Mouse (Mus musculus) ES-E14 (cell line): Measurements from ENCODE around the gene Ormdl2. TPM values are rescaled to one million over a fixed set of nuclear protein-coding genes. Genes with fewer than 3 reads are reported as not detected.

Experiments used
- DNase-seq: peaks from one replicate; pipeline ENCODE4 v3.0.0-alpha.2; 2013; ENCODE audit warnings: low read depth, low spot score
- H3K27ac ChIP-seq: 2 replicates; pipeline ENCODE4 v1.5.1; 2012; ENCODE audit warnings: low read depth, mild to moderate bottlenecking, low read length, moderate library complexity, mixed read lengths; ENCODE audit not compliant: poor library complexity, insufficient read depth, severe bottlenecking
- H3K36me3 ChIP-seq: 2 replicates; pipeline ENCODE4 v1.6.1; 2012; ENCODE audit warnings: mild to moderate bottlenecking, low read length, moderate library complexity, mixed read lengths; ENCODE audit not compliant: control insufficient read depth, poor library complexity, insufficient read depth, severe bottlenecking
- H3K4me1 ChIP-seq, 2 experiments: fragments of 150-350 bp in 1 of 2; sonication (generic) in 1 of 2; 2 replicates each; pipeline ENCODE4 v1.6.1; 2012; ENCODE audit warnings: low read length in 2 of 2, mild to moderate bottlenecking in 1 of 2, mixed read lengths in 1 of 2; ENCODE audit not compliant: control insufficient read depth in 2 of 2, insufficient read depth in 2 of 2, poor library complexity in 1 of 2
- H3K4me3 ChIP-seq, 2 experiments: fragments of 150-350 bp in 1 of 2; sonication (generic) in 1 of 2; 2 replicates each; pipeline ENCODE4 v1.5.1; 2012; ENCODE audit warnings: low read length in 2 of 2, low read depth in 1 of 2, mild to moderate bottlenecking in 1 of 2, mixed read lengths in 1 of 2; ENCODE audit not compliant: insufficient read depth in 1 of 2, poor library complexity in 1 of 2, severe bottlenecking in 1 of 2
- H3K9ac ChIP-seq: 2 replicates; pipeline ENCODE4 v1.6.1; 2012; ENCODE audit warnings: low read depth, mild to moderate bottlenecking, low read length, mixed read lengths; ENCODE audit not compliant: poor library complexity, insufficient read depth, severe bottlenecking
- H3K9me3 ChIP-seq: fragments of 150-350 bp; sonication (generic); 2 replicates; pipeline ENCODE4 v1.6.1; 2012; ENCODE audit warnings: low read depth, mild to moderate bottlenecking, low read length; ENCODE audit not compliant: control insufficient read depth, insufficient read depth
- CHD2 ChIP-seq: IDR thresholded peaks from 2 replicates; pipeline ENCODE4 v1.6.1; 2014; ENCODE audit warnings: mild to moderate bottlenecking, low read depth, low read length, inconsistent platforms
- HCFC1 ChIP-seq: IDR thresholded peaks from 2 replicates; pipeline ENCODE4 v1.6.1; 2012; ENCODE audit warnings: low read length, inconsistent platforms, borderline replicate concordance; ENCODE audit not compliant: insufficient read depth
- MAFK ChIP-seq: IDR thresholded peaks from 2 replicates; pipeline ENCODE4 v1.6.1; 2014; ENCODE audit warnings: mild to moderate bottlenecking, low read depth, low read length, inconsistent platforms; ENCODE audit not compliant: insufficient read depth
- ZC3H11A ChIP-seq: IDR thresholded peaks from 2 replicates; pipeline ENCODE4 v1.6.1; 2012; ENCODE audit warnings: low read depth, mild to moderate bottlenecking, inconsistent platforms, low read length, borderline replicate concordance
- ZNF384 ChIP-seq: IDR thresholded peaks from 2 replicates; pipeline ENCODE4 v1.6.1; 2012; ENCODE audit warnings: low read depth, low read length, inconsistent platforms
- in situ Hi-C, 2 experiments: fragments of 600-800 bp; cut with MboI; formaldehyde crosslinking; loops; one replicate each; pipeline ENCODE4 v1.15.1; 2025; ENCODE audit warnings: low sequenced_read_pairs in 2 of 2, inconsistent platforms in 1 of 2; ENCODE audit not compliant: unreplicated experiment in 2 of 2
- total RNA-seq: library from RNA; depleted of rRNA; stranded (reverse); fragments of 300-350 nt; gene quantifications from 2 replicates; pipeline ENCODE4 v1.2.3, GENCODE M21; 2012

Gene Ormdl2
- total RNA-seq, 1 experiment: 145 TPM

GRCm38 (mm10) chr10:128850339-128850738 lies 28.9 kb upstream of the Ormdl2 start:
- Histone ChIP-seq H3K36me3 (peaks cover 11% of the 10 kb centered on the region; the same call in 1 of the 2 replicates), H3K27ac (no peak overlapping the region), H3K4me3 (no peak overlapping the region), H3K4me1 (no peaks in the 10 kb centered on the region), H3K9me3 (no peaks in the 10 kb centered on the region), H3K9ac (no peak overlapping the region)
- DNase-seq: no peak
- in situ Hi-C loops: no loop called here
- no peak for TF ChIP-seq MAFK
- TF ChIP-seq ZNF384: no peak
- no peak for TF ChIP-seq ZC3H11A
- no peak for TF ChIP-seq CHD2
- no peak for TF ChIP-seq HCFC1

- no peak overlapping the region for H3K4me3 ChIP-seq
- no peaks in the 10 kb centered on the region for H3K4me1 ChIP-seq
- H3K9me3 ChIP-seq: no peaks in the 10 kb centered on the region
- no peak for TF ChIP-seq MAFK
- no peak for TF ChIP-seq HCFC1
- no peak for TF ChIP-seq ZNF384
- no peak for TF ChIP-seq CHD2
- TF ChIP-seq ZC3H11A: no peak
- no peak overlapping the region for H3K9ac ChIP-seq
- in situ Hi-C loops: no loop called here
- DNase-seq: no peak
- peaks cover 11% of the 10 kb centered on the region; the same call in 1 of the 2 replicates for H3K36me3 ChIP-seq
- H3K27ac ChIP-seq: no peak overlapping the region
Observed at GRCm38 (mm10) chr10:128848426-128848825, 27.0 kb upstream of the Ormdl2 start.

- peaks cover 20% of the 10 kb centered on the region for H3K36me3 ChIP-seq
Observed at GRCm38 (mm10) chr10:128846664-128847063, 25.2 kb upstream of the Ormdl2 start.

GRCm38 (mm10) chr10:128845516-128845915 lies 24.1 kb upstream of the Ormdl2 start:
- H3K36me3 ChIP-seq: peaks cover 21% of the 10 kb centered on the region
- no peak for DNase-seq
- H3K4me3 ChIP-seq: no peak overlapping the region
- no peak overlapping the region for H3K9ac ChIP-seq
- H3K9me3 ChIP-seq: no peaks in the 10 kb centered on the region
- H3K4me1 ChIP-seq: no peaks in the 10 kb centered on the region
- no peak overlapping the region for H3K27ac ChIP-seq
- in situ Hi-C loops: no loop called here
- no peak for TF ChIP-seq CHD2
- TF ChIP-seq ZNF384: no peak
- no peak for TF ChIP-seq HCFC1
- TF ChIP-seq ZC3H11A: no peak
- no peak for TF ChIP-seq MAFK

More at GRCm38 (mm10) chr10:128846664-128847063, 25.2 kb upstream of the Ormdl2 start:
- H3K27ac ChIP-seq: no peak overlapping the region
- TF ChIP-seq ZNF384 (no peak), HCFC1 (no peak), ZC3H11A (no peak), MAFK (no peak), CHD2 (no peak)
- in situ Hi-C loops: no loop called here
- H3K9ac ChIP-seq: no peak overlapping the region
- no peak overlapping the region for H3K4me3 ChIP-seq
- no peaks in the 10 kb centered on the region for H3K9me3 ChIP-seq
- no peak for DNase-seq
- H3K4me1 ChIP-seq: no peaks in the 10 kb centered on the region

- H3K4me3 ChIP-seq: no peak overlapping the region
- no peak overlapping the region for H3K9ac ChIP-seq
- H3K9me3 ChIP-seq: no peaks in the 10 kb centered on the region
- no peak for DNase-seq
- peaks cover 20% of the 10 kb centered on the region for H3K36me3 ChIP-seq
- in situ Hi-C loops: no loop called here
- no peaks in the 10 kb centered on the region for H3K4me1 ChIP-seq
- TF ChIP-seq ZC3H11A: no peak
- no peak for TF ChIP-seq MAFK
- no peak for TF ChIP-seq CHD2
- TF ChIP-seq ZNF384: no peak
- H3K27ac ChIP-seq: no peak overlapping the region
Observed at GRCm38 (mm10) chr10:128843260-128843659, 21.8 kb upstream of the Ormdl2 start.
